Mouse (Mus musculus) heart, adult 2 months (tissue): ENCODE results near the gene Dlg5.

Source experiments
- CTCF ChIP-seq: fragments of 200-600 bp; IDR thresholded peaks from 2 replicates; pipeline ENCODE4 v1.8.1; 2022; ENCODE audit warnings: antibody characterized with exemption, mild to moderate bottlenecking, moderate library complexity
- EP300 ChIP-seq: fragments of 200-500 bp; IDR thresholded peaks from 2 replicates; pipeline ENCODE4 v1.6.1; 2011; ENCODE audit warnings: low read depth, low read length, control low read depth; ENCODE audit not compliant: insufficient read depth
- POLR2A ChIP-seq: fragments of 200-500 bp; IDR thresholded peaks from 2 replicates; pipeline ENCODE4 v1.6.1; 2011; ENCODE audit warnings: mild to moderate bottlenecking, low read depth, low read length, control low read depth; ENCODE audit not compliant: insufficient read depth

DNA sequence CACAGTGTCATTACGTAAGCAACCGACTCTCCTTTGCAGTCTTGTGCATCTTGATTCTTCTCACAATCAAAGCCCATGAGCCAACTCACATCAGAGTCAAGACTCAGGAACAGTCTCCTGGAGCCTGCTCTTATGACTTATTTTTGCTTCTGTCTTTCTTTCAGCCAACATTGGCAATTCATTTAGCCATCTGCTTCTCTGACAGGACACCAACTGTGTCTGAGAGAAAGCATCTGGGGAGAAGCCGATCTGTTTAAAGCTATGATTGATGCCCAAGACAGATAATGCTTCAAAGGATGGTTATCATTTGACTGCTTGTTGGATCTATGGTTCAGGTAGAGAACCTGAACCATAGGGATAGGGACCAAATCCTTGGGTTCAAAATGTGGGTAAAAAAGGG, 153.3 kb downstream of the Dlg5 start:
- TF ChIP-seq POLR2A (no peak), EP300 (no peak), CTCF (no peak)
